Mouse (Mus musculus) adrenal gland, postnatal 10 days (tissue): Measurements from ENCODE around the gene Astn2. TPM values are rescaled to one million over a fixed set of nuclear protein-coding genes. Genes with fewer than 3 reads are reported as not detected.

Source experiments
- DNase-seq: peaks from one replicate; pipeline ENCODE4 v3.0.0; 2021; ENCODE audit warnings: mixed read lengths
- total RNA-seq, 2 experiments: library from RNA; stranded (reverse); gene quantifications; 2 replicates each; pipeline ENCODE4 v1.2.3; 2021

The Astn2 gene
- total RNA-seq, 2 experiments from 2014 or later: 2.7 to 3.2 TPM

GRCm38 (mm10) chr4:65964604-65965003, 439.8 kb downstream of the Astn2 start:
- no peak for DNase-seq

DNA sequence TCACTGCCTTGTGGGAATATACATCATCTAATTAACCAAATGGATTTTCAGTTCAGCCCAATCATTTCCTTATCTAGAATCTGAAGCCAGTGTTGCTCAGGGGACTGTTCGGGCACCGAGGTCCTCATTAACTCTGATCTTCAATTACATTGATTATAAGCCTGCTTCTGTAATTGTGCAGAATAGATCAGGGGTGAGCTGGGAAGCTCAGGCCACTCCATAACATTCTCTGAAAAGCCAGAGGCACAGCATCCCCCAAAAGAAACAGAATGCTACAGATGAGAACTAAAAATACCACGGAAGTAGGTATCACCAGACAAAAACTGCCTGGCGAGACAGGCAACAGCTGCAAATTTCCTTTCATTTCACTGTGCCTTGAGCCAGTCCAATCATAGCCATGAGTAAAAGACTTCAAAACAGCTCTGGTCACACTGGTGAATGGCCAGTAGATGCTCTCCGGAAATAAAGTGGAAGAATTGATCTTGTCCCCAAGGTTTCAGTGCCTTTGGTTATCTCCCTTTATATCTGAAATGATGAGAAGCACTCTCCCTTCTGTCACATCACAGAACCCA, 445.1 kb downstream of the Astn2 start:
- no peak for DNase-seq

DNA sequence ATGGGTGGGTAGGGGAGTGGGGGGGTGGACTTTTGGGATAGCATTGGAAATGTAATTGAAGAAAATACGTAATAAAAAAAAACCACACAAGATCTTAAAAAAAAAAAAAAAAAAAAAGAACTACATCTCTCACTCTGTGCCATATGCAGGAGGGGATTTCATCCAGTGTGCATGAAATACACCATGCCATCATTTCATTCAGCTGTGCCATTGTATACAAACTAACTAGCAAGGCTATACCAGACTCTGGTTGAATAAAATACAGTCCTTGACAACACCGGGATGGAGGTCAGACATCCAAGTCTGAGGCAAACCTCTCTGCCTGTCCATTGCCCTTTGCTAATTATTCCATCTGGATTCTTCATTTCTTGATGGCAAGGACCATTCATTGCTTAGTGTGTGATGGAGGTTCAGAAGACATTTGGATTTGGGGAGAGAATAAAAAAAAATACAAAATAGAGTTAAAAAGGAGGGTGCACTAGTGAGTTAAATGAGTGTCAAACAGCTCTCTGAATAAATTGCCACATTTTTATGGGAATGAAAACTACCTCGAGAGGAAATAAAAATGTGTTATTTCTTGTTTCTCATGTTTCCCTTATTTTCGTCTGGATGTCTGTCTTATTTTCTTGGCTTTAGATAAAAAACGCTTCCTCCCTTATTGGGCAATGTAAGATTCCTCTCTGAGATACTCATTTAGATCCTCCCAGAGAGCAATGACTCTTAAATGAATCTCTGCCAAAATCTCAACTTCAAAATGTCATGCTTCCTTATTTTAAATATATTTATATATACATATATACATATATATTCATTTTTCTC, 445.8 kb downstream of the Astn2 start:
- DNase-seq: no peak

DNA sequence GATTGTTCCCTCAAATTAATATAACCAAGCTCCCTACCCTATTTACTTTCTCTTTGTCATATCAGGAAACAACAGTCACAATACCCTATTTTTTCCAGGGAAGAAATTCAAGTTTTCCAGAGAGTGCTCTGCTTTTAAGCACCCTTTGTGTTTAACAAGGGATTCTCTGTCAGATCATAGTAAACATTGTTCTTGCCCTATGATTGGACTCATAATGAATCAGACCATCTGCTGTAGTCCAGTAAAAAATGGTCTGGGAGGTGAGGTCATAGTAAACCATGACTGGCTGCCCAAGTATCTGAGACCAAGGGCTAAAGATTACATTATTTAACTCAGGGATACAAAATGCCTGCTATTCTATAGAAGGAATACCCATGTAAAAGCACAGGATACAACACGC, 452.5 kb downstream of the Astn2 start:
- no peak for DNase-seq

GRCm38 (mm10) chr4:65947141-65947649, 457.2 kb downstream of the Astn2 start:
- DNase-seq: no peak

GRCm38 (mm10) chr4:65946021-65946420, 458.4 kb downstream of the Astn2 start:
- DNase-seq: no peak

GRCm38 (mm10) chr4:65930901-65931300, 473.5 kb downstream of the Astn2 start:
- DNase-seq: no peak

- no peak for DNase-seq
Observed at GRCm38 (mm10) chr4:65920294-65920693, 484.1 kb downstream of the Astn2 start.

DNA sequence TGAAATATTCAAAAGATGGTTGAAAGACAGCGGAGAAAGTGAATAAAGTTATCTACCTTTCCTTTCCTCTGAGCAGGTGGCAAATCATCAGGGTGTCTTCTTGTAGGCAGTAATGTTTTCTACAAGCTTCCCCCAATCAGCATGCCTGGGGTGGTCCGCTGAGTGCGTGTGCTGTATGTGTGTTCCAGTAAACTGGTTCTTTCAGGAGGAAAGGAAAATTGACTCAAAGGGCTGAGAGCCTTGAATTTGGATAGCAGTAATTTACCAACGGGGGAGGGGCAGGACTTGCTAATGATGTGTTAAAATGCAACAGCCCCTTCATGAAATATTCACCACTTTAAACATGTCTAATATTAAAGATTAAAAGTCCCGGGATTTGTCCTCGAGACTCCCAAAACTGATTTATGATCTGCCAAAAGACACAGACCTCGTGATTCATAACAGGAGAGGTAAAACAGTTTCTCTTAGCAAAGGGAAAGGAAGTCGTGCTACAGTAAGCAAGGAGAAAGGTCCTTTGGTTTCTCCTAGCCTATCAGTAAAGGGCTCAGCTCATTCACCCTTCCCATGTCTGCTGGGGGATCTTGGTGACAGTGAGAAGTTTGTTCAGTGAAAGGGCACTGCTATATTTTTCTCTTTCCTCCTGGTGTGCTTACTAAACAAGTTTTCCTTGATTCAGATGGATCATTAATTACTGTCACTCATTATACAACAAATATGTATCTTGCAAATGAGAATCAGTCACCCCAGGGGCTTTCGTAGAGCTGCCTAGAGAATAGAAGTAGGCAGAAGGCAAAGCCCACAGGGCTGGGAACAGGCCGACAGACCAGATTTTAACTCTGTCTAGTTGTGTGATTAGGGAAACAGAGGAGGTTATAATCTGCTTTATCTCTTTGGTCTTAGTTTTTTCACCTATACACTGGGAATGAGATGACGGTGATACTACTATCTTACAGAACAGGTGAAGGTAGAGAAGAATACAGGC, 488.1 kb downstream of the Astn2 start:
- DNase-seq: no peak

GRCm38 (mm10) chr4:65912247-65912942, 492.0 kb downstream of the Astn2 start:
- DNase-seq: no peak

DNA sequence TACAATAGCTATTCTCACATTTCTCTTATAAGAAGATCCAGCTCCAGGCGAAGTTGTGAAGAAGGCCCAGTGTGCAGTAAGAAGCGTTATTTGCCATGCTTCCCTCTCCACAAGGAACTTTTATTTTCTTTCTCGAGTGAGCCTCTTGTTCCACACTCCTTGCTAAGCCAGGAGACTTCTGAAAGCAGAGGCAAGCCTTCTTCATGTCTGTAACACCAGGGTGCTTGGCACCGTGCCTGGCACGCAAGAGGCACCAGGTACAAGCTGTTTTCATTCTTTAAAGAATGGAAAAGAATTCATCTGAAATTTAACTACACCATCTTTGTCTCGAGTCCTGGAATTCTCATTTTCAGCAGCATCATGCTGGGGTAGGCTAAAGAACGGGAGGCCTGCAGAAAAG, 496.8 kb downstream of the Astn2 start:
- DNase-seq: no peak

GRCm38 (mm10) chr4:65904963-65905362, 499.4 kb downstream of the Astn2 start:
- no peak for DNase-seq

GRCm38 (mm10) chr4:65896092-65897027, 508.1 kb downstream of the Astn2 start:
- peak; percentile 7 for DNase-seq

DNA sequence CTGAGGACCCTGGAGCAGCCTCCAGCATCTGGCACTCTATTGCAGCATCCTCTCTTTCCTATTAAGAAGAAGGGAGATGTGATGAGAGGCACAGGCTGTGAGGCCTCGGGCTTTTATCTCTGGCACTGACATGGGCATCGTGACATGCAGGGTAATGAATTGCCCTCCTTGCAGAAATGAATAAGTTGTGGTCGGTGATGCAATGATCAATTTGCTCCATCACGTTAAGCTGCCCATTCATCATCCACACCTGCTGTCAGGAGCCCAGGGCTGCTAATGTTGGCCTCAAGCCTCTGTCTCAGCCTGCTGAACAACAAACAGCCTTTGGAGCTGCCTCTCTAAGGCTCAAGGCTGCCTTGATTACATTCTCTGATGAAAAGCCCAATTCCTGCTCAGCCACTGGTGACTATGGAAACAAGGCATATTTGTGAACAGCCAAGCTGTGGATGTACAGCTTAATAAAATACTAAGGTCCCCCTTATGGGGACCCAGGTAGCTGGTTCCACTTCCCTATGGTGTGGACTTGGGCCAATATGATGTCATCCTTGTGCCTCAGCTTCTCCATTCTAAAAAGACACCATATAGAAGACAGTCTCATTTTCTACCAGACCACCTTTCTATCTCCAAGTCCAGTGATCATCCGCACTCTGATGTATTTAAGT, 515.9 kb downstream of the Astn2 start:
- DNase-seq: no peak

DNA sequence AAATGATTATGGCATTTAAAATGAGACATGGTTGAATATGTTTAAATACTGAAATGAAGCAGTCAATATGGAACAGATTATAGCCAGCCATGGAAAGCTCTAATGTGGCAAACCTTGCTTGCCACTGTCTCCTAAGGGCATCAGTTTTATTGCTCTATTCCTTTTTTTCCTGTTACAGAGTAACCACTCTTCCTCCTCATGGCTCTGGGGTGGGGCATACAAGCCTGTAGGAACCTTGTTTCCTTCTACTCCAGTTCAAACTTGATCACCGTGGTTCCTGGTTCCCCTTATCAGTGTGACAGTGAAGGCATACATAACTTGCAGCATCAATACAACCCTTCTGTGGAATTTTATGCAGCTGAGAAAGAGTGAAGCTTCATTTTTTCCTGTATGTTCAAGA, 517.5 kb downstream of the Astn2 start:
- DNase-seq: no peak

- no peak for DNase-seq
Observed at GRCm38 (mm10) chr4:65885921-65886320, 518.5 kb downstream of the Astn2 start.

- DNase-seq: no peak
Observed at GRCm38 (mm10) chr4:65874236-65874781, 530.1 kb downstream of the Astn2 start.

GRCm38 (mm10) chr4:65864551-65864950, 539.9 kb downstream of the Astn2 start:
- no peak for DNase-seq

- DNase-seq: no peak
Observed at GRCm38 (mm10) chr4:65843191-65843590, 561.2 kb downstream of the Astn2 start.

- DNase-seq: no peak
Observed at GRCm38 (mm10) chr4:65839550-65840000, 564.8 kb downstream of the Astn2 start.
